Mouse (Mus musculus) midbrain, embryonic 13.5 days (tissue): ENCODE results near the gene Ddx52. TPM values are rescaled to one million over a fixed set of nuclear protein-coding genes. Genes with fewer than 3 reads are reported as not detected.

ENCODE experiments used
- ATAC-seq: fragments of 200-750 bp; cut with Nextera tagmentation; 2 replicates; pipeline ENCODE4 v1.8.0; 2017; ENCODE audit warnings: mild to moderate bottlenecking, moderate TSS enrichment, moderate library complexity
- H3K27ac ChIP-seq: fragments of 300-500 bp; sonication (generic); 2 replicates; pipeline ENCODE4 v1.5.1; 2015; ENCODE audit warnings: inconsistent platforms, mild to moderate bottlenecking, moderate library complexity
- H3K27me3 ChIP-seq: fragments of 300-500 bp; sonication (generic); 2 replicates; pipeline ENCODE4 v1.6.1; 2015; ENCODE audit warnings: mild to moderate bottlenecking, inconsistent platforms
- H3K36me3 ChIP-seq: fragments of 300-500 bp; sonication (generic); 2 replicates; pipeline ENCODE4 v1.6.1; 2015; ENCODE audit warnings: mild to moderate bottlenecking, inconsistent platforms
- H3K4me1 ChIP-seq: fragments of 300-500 bp; sonication (generic); replicated peaks from 2 replicates; pipeline ENCODE4 v1.6.1; 2015; ENCODE audit warnings: inconsistent platforms
- H3K4me2 ChIP-seq: fragments of 300-500 bp; sonication (generic); replicated peaks from 2 replicates; pipeline ENCODE4 v1.6.1; 2015; ENCODE audit warnings: moderate library complexity, mild to moderate bottlenecking, inconsistent platforms
- H3K4me3 ChIP-seq: fragments of 300-500 bp; sonication (generic); replicated peaks from 2 replicates; pipeline ENCODE4 v1.5.1; 2015; ENCODE audit warnings: mild to moderate bottlenecking, inconsistent platforms
- H3K9ac ChIP-seq: fragments of 300-500 bp; sonication (generic); replicated peaks from 2 replicates; pipeline ENCODE4 v1.6.1; 2015; ENCODE audit warnings: mild to moderate bottlenecking, inconsistent platforms
- H3K9me3 ChIP-seq: fragments of 300-500 bp; sonication (generic); 2 replicates; pipeline ENCODE4 v1.6.1; 2016; ENCODE audit warnings: mild to moderate bottlenecking, inconsistent platforms
- WGBS: fragments of 180-500 bp; shearing (Covaris S2); methylation state at CpG from one replicate; pipeline ENCODE4 v1.1.7; 2015; 5-methylcytosine and 5-hydroxymethylcytosine counted together
- polyA plus RNA-seq: library from polyadenylated mRNA; unstranded; fragments of >200 nt; fragmentation: Nextera tagmentation; extraction: Ambion mirVana; gene quantifications from 2 replicates; pipeline ENCODE4 v1.2.1, GENCODE M21; 2015

The Ddx52 gene
- polyA plus RNA-seq: 33.0 and 34.6 TPM in 2 replicates

- peak within 1 kb of the TSS; percentile 74 for H3K4me3 ChIP-seq
- ATAC-seq: peak; percentile 97
- H3K4me2 ChIP-seq: peak within 1 kb of the TSS; percentile 79
- peak within 1 kb of the TSS; percentile 68 for H3K27ac ChIP-seq
- H3K36me3 ChIP-seq: peaks cover 31% of the 10 kb centered on the region
- peak within 1 kb of the TSS; percentile 81 for H3K9ac ChIP-seq
- H3K9me3 ChIP-seq: no peaks in the 10 kb centered on the region
- WGBS: 1% methylated on average over 49 of the region's 49 CpGs
- peaks cover 15% of the 10 kb centered on the region for H3K4me1 ChIP-seq
- H3K27me3 ChIP-seq: peaks cover 21% of the 10 kb centered on the region; the same call in 1 of the 2 replicates
Observed at GRCm38 (mm10) chr11:83941950-83942840, at the start of gene Ddx52. TSS of gene Ddx52 (plus strand) at chr11:83942062.

DNA sequence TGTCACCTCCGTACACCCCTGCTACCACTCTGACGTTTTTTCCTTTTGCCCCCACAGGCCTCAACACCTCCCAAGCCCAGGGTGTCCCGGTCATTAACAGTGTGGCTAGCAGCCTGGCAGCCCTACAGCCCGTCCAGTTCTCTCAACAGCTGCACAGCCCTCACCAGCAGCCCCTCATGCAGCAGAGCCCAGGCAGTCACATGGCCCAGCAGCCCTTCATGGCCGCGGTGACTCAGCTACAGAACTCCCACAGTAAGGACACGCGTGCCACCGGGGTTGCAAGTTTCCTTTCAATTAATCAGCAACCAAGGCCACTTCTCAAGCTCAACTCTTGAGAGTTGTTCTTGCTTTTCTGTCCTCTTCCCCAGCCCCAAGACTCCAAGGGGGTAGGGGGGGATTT lies 48.5 kb upstream of the Ddx52 start:
- Histone ChIP-seq H3K27me3 (no peaks in the 10 kb centered on the region), H3K4me2 (no peak overlapping the region), H3K4me1 (no peaks in the 10 kb centered on the region), H3K9me3 (no peaks in the 10 kb centered on the region), H3K9ac (no peak overlapping the region), H3K36me3 (no peaks in the 10 kb centered on the region), H3K4me3 (no peak overlapping the region), H3K27ac (no peak overlapping the region)
- 79% methylated on average over 9 of the region's 9 CpGs for WGBS
- ATAC-seq: no peak

- Histone ChIP-seq H3K4me2 (no peak overlapping the region), H3K4me3 (no peak overlapping the region), H3K27me3 (no peaks in the 10 kb centered on the region), H3K4me1 (no peaks in the 10 kb centered on the region), H3K9ac (no peak overlapping the region), H3K36me3 (no peaks in the 10 kb centered on the region), H3K27ac (no peak overlapping the region), H3K9me3 (no peaks in the 10 kb centered on the region)
- 77% methylated on average over 16 of the region's 16 CpGs for WGBS
- no peak for ATAC-seq
Observed at GRCm38 (mm10) chr11:83896430-83897410, 45.1 kb upstream of the Ddx52 start.

GRCm38 (mm10) chr11:83897569-83897968 lies 44.3 kb upstream of the Ddx52 start:
- H3K4me2 ChIP-seq: no peak overlapping the region
- H3K9me3 ChIP-seq: no peaks in the 10 kb centered on the region
- H3K27ac ChIP-seq: no peak overlapping the region
- WGBS: 86% methylated on average over 7 of the region's 7 CpGs
- ATAC-seq: no peak
- no peak overlapping the region for H3K4me3 ChIP-seq
- no peaks in the 10 kb centered on the region for H3K36me3 ChIP-seq
- no peaks in the 10 kb centered on the region for H3K27me3 ChIP-seq
- no peaks in the 10 kb centered on the region for H3K4me1 ChIP-seq
- no peak overlapping the region for H3K9ac ChIP-seq

- H3K27me3 ChIP-seq: no peaks in the 10 kb centered on the region
- no peak for ATAC-seq
- no peak overlapping the region for H3K4me2 ChIP-seq
- H3K9ac ChIP-seq: no peak overlapping the region
- 96% methylated on average over 3 of the region's 3 CpGs for WGBS
- H3K27ac ChIP-seq: no peak overlapping the region
- no peak overlapping the region for H3K4me3 ChIP-seq
- H3K9me3 ChIP-seq: no peaks in the 10 kb centered on the region
- no peaks in the 10 kb centered on the region for H3K36me3 ChIP-seq
- H3K4me1 ChIP-seq: no peaks in the 10 kb centered on the region
Observed at GRCm38 (mm10) chr11:83902812-83903211, 39.0 kb upstream of the Ddx52 start.

DNA sequence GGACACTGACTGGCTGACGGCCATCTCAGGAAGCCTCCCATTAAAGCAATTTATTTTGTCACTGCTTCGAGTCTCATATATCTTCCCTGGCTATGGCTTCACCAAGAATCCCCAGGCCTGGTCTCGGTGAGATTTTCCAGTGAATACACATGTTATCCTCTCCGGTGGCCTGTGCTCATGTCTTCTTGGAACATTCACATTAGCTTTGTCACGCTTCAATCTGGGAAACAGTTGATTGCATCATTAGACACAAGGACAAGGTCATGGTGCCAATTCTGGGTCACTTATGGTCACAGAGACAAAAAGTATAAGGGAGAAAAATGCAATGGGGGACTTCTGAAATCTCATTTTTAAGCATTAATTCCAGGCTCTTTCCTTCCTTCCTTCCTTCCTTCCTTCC lies 36.1 kb upstream of the Ddx52 start:
- no peak overlapping the region for H3K4me2 ChIP-seq
- ATAC-seq: no peak
- 78% methylated on average over 5 of the region's 5 CpGs for WGBS

GRCm38 (mm10) chr11:83908376-83908775 lies 33.5 kb upstream of the Ddx52 start:
- Histone ChIP-seq H3K9me3 (no peaks in the 10 kb centered on the region), H3K9ac (no peak overlapping the region), H3K4me3 (no peak overlapping the region), H3K27me3 (no peaks in the 10 kb centered on the region), H3K36me3 (no peaks in the 10 kb centered on the region), H3K27ac (no peak overlapping the region), H3K4me2 (no peak overlapping the region), H3K4me1 (no peaks in the 10 kb centered on the region; the same call in 1 of the 2 replicates)
- WGBS: 15% methylated on average over 7 of the region's 7 CpGs
- no peak for ATAC-seq

More for the DNA sequence above, 36.1 kb upstream of the Ddx52 start:
- Histone ChIP-seq H3K27me3 (no peaks in the 10 kb centered on the region), H3K36me3 (no peaks in the 10 kb centered on the region), H3K27ac (no peak overlapping the region), H3K9ac (no peak overlapping the region), H3K4me1 (no peaks in the 10 kb centered on the region; the same call in 1 of the 2 replicates), H3K4me3 (no peak overlapping the region), H3K9me3 (no peaks in the 10 kb centered on the region)

GRCm38 (mm10) chr11:83913824-83914311 lies 28.0 kb upstream of the Ddx52 start:
- ATAC-seq: no peak

GRCm38 (mm10) chr11:83914501-83914900 lies 27.4 kb upstream of the Ddx52 start:
- Histone ChIP-seq H3K4me2 (no peak overlapping the region), H3K4me1 (no peaks in the 10 kb centered on the region), H3K9ac (no peak overlapping the region), H3K4me3 (no peak overlapping the region), H3K27ac (no peak overlapping the region), H3K27me3 (no peaks in the 10 kb centered on the region), H3K36me3 (no peaks in the 10 kb centered on the region), H3K9me3 (no peaks in the 10 kb centered on the region)
- ATAC-seq: no peak
- WGBS: 89% methylated on average over 4 of the region's 4 CpGs

More at GRCm38 (mm10) chr11:83913824-83914311, 28.0 kb upstream of the Ddx52 start:
- Histone ChIP-seq H3K27ac (no peak overlapping the region), H3K4me2 (no peak overlapping the region), H3K9me3 (no peaks in the 10 kb centered on the region), H3K9ac (no peak overlapping the region), H3K4me3 (no peak overlapping the region), H3K4me1 (no peaks in the 10 kb centered on the region), H3K36me3 (no peaks in the 10 kb centered on the region), H3K27me3 (no peaks in the 10 kb centered on the region)
- 85% methylated on average over 8 of the region's 8 CpGs for WGBS

DNA sequence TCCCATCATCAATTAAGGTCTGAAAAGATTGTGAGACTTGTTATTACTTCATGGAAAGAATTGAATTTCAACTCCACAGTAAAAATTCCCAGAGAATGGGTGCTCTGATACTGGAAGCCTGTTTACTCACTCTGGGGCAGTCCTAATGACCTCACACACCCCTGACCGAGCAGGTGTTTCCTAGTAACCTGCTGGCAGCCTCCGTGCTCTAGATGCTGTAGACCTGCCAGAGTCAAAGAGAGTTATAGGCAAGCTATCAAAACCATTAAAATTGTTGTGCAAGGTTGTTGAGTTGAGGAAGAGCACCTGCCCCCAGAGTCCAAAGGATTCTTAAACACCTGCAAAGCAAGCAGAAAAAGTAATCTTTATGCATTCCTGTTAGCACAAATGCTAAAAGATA lies 19.3 kb upstream of the Ddx52 start:
- no peak overlapping the region for H3K9ac ChIP-seq
- no peaks in the 10 kb centered on the region for H3K4me1 ChIP-seq
- no peak overlapping the region for H3K4me3 ChIP-seq
- no peaks in the 10 kb centered on the region for H3K27me3 ChIP-seq
- 86% methylated on average over 2 of the region's 2 CpGs for WGBS
- H3K27ac ChIP-seq: no peak overlapping the region
- H3K36me3 ChIP-seq: no peaks in the 10 kb centered on the region
- no peaks in the 10 kb centered on the region for H3K9me3 ChIP-seq
- no peak overlapping the region for H3K4me2 ChIP-seq
- ATAC-seq: no peak

- H3K4me3 ChIP-seq: no peak overlapping the region
- no peak overlapping the region for H3K9ac ChIP-seq
- no peak overlapping the region for H3K27ac ChIP-seq
- no peaks in the 10 kb centered on the region for H3K9me3 ChIP-seq
- H3K36me3 ChIP-seq: no peaks in the 10 kb centered on the region
- no peaks in the 10 kb centered on the region for H3K4me1 ChIP-seq
- WGBS: 58% methylated on average over 3 of the region's 3 CpGs
- H3K27me3 ChIP-seq: no peaks in the 10 kb centered on the region
- no peak for ATAC-seq
- no peak overlapping the region for H3K4me2 ChIP-seq
Observed at GRCm38 (mm10) chr11:83927097-83927496, 14.8 kb upstream of the Ddx52 start.
